Mouse (Mus musculus) heart, postnatal 0 days (tissue): ENCODE measurements at regions not wholly inside any gene's neighbourhood (a gene's known extent, or its start where the extent isn't known, plus 50 kb on each side); places are given as distances from the start of the nearest gene placed in this dataset.

Experiments used
- CTCF ChIP-seq: IDR thresholded peaks from 2 replicates; pipeline ENCODE4 v1.5.1; 2016; ENCODE audit warnings: antibody characterized with exemption, control low read depth, low read depth
- EP300 ChIP-seq: IDR thresholded peaks from 2 replicates; pipeline ENCODE4 v1.6.1; 2016; ENCODE audit warnings: antibody characterized with exemption, low read depth

GRCm38 (mm10) chr4:99511993-99512392 lies 144.1 kb upstream of the Foxd3 start:
- TF ChIP-seq CTCF (no peak), EP300 (no peak)
